Mouse (Mus musculus) embryonic fibroblast, embryonic 13.5 days (primary cell): ENCODE data around the gene Hist1h1a.

ENCODE experiments used
- CTCF ChIP-seq: IDR thresholded peaks from 2 replicates; pipeline ENCODE4 v1.5.1; 2011; ENCODE audit warnings: mild to moderate bottlenecking, control low read depth, low read length, moderate library complexity, borderline replicate concordance; ENCODE audit not compliant: insufficient read depth
- POLR2A ChIP-seq: IDR thresholded peaks from 2 replicates; pipeline ENCODE4 v1.6.1; 2011; ENCODE audit warnings: low read depth, mild to moderate bottlenecking, control low read depth, low read length, moderate library complexity

DNA sequence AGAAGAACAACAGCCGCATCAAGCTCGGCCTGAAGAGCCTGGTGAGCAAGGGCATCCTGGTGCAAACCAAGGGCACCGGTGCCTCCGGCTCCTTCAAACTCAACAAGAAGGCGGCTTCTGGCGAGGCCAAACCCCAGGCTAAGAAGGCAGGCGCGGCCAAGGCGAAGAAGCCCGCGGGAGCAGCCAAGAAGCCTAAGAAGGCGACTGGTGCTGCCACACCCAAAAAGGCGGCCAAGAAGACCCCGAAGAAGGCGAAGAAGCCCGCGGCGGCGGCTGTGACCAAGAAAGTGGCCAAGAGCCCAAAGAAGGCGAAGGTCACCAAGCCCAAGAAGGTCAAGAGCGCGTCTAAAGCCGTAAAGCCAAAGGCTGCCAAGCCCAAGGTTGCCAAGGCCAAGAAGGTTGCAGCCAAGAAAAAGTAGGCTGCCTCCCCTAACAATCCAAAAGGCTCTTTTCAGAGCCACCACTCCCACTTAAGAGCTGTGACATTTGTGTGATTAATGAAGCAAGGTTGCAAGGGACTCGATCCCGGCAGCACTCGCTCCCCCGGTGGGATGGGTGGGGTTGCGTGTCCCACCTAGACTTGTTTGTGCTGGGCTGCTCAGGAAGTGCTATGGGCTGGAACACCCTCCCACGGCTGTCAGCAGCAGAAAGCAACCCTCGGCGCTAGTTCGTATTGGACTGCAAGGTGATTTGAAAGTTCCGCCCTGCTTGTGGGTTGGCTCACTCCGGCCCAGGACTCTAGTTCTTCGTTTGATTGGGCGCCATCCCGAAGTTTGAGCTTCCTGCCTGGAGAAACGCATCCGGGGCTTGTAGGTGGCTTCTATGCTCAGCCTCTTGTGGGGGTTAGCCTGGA is 24.2 kb upstream of the Hist1h1a start:
- TF ChIP-seq POLR2A (peak; percentile 84), CTCF (no peak)
